Mouse (Mus musculus) kidney, adult 2 months (tissue): ENCODE measurements around the gene Dnah17. TPM values are rescaled to one million over a fixed set of nuclear protein-coding genes. Genes with fewer than 3 reads are reported as not detected.
A peak's percentile ranks its signal among the peaks of the same experiment; 100 is the strongest.

Source experiments
- DNase-seq: peaks from one replicate; pipeline ENCODE4 v3.0.0; 2021
- H3K27ac ChIP-seq: fragments of 200-500 bp; 2 replicates; pipeline ENCODE4 v1.5.1; 2012; ENCODE audit warnings: low read depth, low read length, control low read depth, inconsistent platforms; ENCODE audit not compliant: insufficient read depth
- H3K27me3 ChIP-seq: fragments of 200-500 bp; replicated peaks from 2 replicates; pipeline ENCODE4 v1.6.1; 2012; ENCODE audit warnings: mild to moderate bottlenecking, moderate library complexity, low read length, inconsistent platforms; ENCODE audit not compliant: control insufficient read depth, insufficient read depth
- H3K36me3 ChIP-seq: fragments of 200-500 bp; 2 replicates; pipeline ENCODE4 v1.6.1; 2012; ENCODE audit warnings: mild to moderate bottlenecking, moderate library complexity, low read length, inconsistent platforms; ENCODE audit not compliant: control insufficient read depth, insufficient read depth
- H3K4me1 ChIP-seq: fragments of 200-500 bp; 2 replicates; pipeline ENCODE4 v1.6.1; 2011; ENCODE audit warnings: low read length; ENCODE audit not compliant: control insufficient read depth, insufficient read depth
- H3K4me3 ChIP-seq: fragments of 200-500 bp; 2 replicates; pipeline ENCODE4 v1.5.1; 2011; ENCODE audit warnings: mild to moderate bottlenecking, low read depth, low read length, control low read depth; ENCODE audit not compliant: insufficient read depth
- CTCF ChIP-seq: fragments of 200-500 bp; conservative IDR thresholded peaks from 2 replicates; pipeline ENCODE4 v1.5.1; 2011; ENCODE audit warnings: low read depth, mild to moderate bottlenecking, control low read depth, low read length, moderate library complexity, mixed read lengths; ENCODE audit not compliant: insufficient read depth, insufficient read length
- POLR2A ChIP-seq: fragments of 200-500 bp; IDR thresholded peaks from one replicate; pipeline ENCODE4 v1.6.1; 2011; ENCODE audit warnings: low read depth, low read length, control low read depth
- WGBS: fragments of 180-500 bp; shearing (Covaris S2); methylation state at CpG from one replicate; pipeline ENCODE4 v1.1.7; 2018; 5-methylcytosine and 5-hydroxymethylcytosine counted together
- polyA plus RNA-seq: library from polyadenylated mRNA; depleted of rRNA; stranded (reverse); fragments of >200 nt; gene quantifications from 2 replicates; pipeline ENCODE4 v1.2.3, GENCODE M21; 2012

Dnah17 gene
- polyA plus RNA-seq, 1 experiment, result 0.19 TPM

DNA sequence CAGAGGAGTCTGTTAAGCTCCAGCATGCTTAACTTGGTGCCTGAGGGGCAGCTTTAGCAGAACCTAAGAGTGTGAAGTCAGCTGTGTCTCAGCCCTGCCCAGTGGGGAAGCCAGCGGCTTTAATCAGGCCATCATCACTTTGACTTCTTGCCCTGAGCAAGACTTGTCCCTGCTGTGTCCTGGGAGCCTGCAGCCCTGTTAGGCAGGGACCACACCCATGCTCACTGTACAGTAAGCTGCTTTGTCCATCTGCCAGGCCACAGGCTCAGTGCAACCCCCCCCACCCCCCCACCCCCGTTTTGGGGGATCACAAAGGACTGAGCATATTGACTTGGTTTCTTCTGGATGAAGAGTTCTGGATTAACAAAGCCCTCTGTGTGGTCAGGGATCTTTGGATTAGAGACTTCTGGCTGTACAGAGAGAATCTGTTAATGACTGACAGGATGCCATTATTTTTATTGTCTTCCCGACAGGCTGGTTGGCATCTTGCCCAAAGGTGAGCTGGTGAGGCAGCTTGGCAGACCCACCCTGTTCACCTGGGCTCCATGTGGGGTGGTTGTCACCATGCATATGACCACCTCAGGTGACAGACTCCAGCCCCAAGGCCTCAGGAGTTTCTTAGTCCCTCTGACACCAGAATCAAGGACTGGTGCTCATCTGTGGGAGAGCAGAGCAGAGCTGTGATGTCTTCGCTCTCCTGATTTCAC lies 120.4 kb downstream of the Dnah17 start:
- TF ChIP-seq POLR2A, result no peak
- TF ChIP-seq CTCF, result no peak
- no peaks in the 10 kb centered on the region for H3K27me3 ChIP-seq
- H3K4me1 ChIP-seq, result peaks cover 25% of the 10 kb centered on the region

DNA sequence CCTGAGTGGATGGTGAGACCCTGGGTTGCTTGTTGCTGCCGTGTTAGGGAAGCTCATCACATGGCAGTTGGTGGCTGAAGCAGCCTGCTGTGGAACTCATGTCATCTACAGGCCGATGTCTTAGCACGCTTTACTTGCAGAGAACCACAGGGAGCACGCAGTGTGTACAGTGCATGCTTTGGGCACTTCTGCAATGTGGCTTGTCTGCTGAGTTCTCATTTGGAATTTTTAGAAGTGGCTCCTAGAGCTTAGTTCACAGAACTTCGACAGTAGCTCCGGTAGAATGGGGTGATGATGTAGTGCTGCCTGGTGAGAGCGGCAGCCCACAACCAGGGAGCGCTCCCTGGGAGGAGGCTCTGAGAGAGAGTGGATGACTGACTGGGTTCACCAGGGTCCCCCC lies 121.6 kb downstream of the Dnah17 start:
- 83% methylated on average over 8 of the region's 8 CpGs for WGBS
- no peak for DNase-seq
- no peak overlapping the region for H3K4me3 ChIP-seq
- no peaks in the 10 kb centered on the region for H3K27me3 ChIP-seq
- H3K27ac ChIP-seq, result no peak overlapping the region
- no peaks in the 10 kb centered on the region for H3K36me3 ChIP-seq
- no peak for TF ChIP-seq POLR2A
- no peak for TF ChIP-seq CTCF
- peaks cover 25% of the 10 kb centered on the region for H3K4me1 ChIP-seq

More for the DNA sequence above, 120.4 kb downstream of the Dnah17 start:
- WGBS, result 31% methylated on average over 4 of the region's 4 CpGs
- no peaks in the 10 kb centered on the region for H3K36me3 ChIP-seq
- H3K27ac ChIP-seq, result no peak overlapping the region
- peak; percentile 46 for DNase-seq
- H3K4me3 ChIP-seq, result no peak overlapping the region

DNA sequence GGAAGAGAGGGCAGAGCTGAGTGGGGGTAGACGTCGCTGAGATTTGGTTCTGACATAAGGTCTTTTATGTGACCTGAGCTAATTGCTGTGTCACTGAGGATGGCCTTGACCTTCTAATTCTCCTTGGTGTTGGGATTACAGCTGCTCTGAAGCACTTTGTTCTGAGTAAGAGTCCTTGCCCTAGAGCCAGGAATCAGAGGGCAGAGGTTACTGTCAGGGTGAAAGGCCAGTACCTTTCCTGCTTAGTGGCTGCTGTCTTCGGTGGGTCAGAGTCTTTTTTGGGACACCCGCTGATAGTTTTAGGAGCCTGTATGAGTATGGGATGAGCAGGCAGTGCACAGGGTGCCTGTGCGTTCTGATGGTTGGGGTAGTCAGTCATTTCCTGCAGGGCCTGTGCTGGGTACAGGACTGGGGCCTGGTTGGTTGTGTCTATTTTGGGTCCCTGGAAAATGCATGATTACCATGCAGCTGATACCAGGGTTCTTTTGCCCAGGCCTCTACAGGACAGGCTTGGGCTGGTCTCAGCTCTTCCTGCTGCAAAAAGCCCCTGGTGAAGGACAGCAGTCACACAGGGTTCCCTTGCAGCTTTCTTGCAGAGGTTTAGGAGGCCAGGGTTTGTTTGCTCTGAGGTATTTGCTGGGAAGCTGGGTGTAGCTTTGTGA lies 122.2 kb downstream of the Dnah17 start:
- H3K27me3 ChIP-seq, result no peaks in the 10 kb centered on the region
- H3K27ac ChIP-seq, result no peak overlapping the region
- WGBS, result 55% methylated on average over 5 of the region's 5 CpGs
- no peak for DNase-seq
- H3K4me3 ChIP-seq, result no peak overlapping the region
- H3K4me1 ChIP-seq, result peaks cover 25% of the 10 kb centered on the region
- no peaks in the 10 kb centered on the region for H3K36me3 ChIP-seq
- no peak for TF ChIP-seq CTCF
- TF ChIP-seq POLR2A, result no peak

DNA sequence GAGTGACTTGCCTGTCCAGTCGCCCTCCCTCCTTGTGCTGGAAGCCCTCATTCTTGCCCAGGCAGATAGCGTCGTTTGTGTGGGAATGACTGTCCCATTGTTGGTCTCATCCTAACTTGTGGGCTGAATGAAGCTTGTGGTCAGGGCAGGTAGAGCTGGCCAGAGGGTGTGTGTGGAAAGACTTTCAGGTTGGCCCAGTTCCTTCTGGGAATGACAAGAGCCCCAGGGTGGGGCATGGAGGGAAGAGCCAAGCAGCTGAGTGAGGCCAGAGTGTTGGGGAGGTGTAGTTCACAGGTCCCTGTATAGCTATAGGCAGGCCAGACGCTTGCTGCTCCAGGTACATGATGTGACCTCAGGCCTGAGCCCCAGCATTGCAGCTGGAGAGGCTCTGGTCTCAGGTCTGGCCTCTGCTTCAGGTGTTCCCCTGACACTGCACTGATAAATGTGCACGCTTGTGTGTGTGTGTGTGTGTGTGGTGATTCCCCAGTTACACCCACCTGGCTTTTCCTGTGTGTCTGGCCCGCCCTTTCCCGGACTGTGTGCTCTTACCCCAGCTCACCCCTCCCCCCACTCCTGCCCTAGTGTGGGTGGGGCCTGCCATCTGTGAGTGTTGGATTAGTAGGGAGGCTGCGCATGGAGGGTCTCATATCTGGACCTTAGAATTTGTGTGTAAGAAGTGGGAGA lies 122.8 kb downstream of the Dnah17 start:
- peaks cover 25% of the 10 kb centered on the region for H3K4me1 ChIP-seq
- no peak for DNase-seq
- TF ChIP-seq CTCF, result no peak
- no peak for TF ChIP-seq POLR2A
- H3K27me3 ChIP-seq, result no peaks in the 10 kb centered on the region
- no peak overlapping the region for H3K27ac ChIP-seq
- no peak overlapping the region for H3K4me3 ChIP-seq
- WGBS, result 83% methylated on average over 8 of the region's 8 CpGs
- H3K36me3 ChIP-seq, result no peaks in the 10 kb centered on the region

DNA sequence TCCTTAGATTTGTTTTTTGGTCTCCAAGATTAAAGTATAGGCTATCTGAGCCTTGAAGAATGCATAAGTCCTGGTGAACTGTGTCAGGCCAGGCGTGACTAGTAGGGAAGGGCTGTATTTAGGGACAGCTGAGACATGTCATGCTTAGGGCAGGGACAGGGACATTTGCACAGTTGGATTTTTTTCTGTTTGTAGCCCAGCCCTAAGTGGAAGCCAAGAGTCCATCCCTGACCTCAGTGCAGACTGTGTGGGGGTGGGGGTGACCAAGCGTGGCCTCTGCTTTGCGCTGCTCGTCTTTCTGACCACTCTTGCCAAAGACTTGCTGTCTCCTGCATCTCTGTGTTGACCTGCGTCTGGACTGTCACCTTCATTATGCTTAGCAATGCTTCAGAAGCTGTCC lies 126.2 kb downstream of the Dnah17 start:
- peak overlapping the region; percentile 72 for H3K27ac ChIP-seq

DNA sequence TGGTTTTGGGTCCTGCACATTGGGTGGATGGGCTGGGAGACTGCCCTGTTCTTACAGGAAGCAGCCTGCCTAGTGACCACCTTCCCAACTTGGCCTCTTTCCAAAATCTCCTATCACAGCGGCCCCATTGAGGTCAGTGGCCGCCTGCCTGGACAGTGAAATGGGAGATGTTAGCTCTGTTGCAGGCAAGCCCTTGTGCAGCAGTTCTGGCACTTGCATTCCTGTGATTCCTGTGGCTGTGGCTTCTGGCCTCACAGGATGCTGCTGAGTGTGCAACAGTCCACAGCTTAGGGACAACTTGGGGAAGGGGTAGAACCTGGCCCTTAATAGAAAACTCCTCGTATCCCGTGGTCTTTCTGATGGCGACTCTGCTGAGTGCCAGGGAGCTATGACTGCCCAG lies 126.7 kb downstream of the Dnah17 start:
- Histone ChIP-seq H3K4me3 (no peak overlapping the region), H3K27ac (peak overlapping the region; percentile 72), H3K4me1 (peaks cover 10% of the 10 kb centered on the region), H3K27me3 (no peaks in the 10 kb centered on the region), H3K36me3 (no peaks in the 10 kb centered on the region; the same call in 1 of the 2 replicates)
- DNase-seq, result peak; percentile 56
- TF ChIP-seq POLR2A, result no peak
- WGBS, result 47% methylated on average over 5 of the region's 5 CpGs

More for the DNA sequence above, 126.2 kb downstream of the Dnah17 start:
- Histone ChIP-seq H3K27me3 (no peaks in the 10 kb centered on the region), H3K4me1 (peaks cover 15% of the 10 kb centered on the region), H3K4me3 (no peak overlapping the region), H3K36me3 (no peaks in the 10 kb centered on the region; the same call in 1 of the 2 replicates)
- 69% methylated on average over 5 of the region's 5 CpGs for WGBS
- DNase-seq, result peak; percentile 71
- TF ChIP-seq CTCF (no peak), POLR2A (no peak)

DNA sequence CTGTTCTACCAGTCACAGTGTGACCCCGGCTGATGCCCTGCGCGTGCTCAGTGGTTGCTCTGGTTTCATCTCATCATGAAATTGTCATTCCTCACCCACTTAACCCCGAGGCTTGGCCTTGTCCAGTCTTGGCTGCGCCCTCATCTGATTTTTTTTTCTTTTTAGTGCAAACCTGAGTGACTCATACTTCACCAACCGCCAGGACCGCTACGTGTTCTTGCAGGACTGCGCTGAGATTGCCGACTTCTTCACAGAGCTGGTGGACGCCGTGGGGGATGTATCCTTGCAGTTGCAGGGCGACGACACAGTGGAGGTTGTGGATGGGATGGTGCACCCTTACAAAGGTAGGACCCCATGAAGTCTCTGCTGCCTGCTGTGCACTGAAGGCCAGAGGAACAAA lies 127.3 kb downstream of the Dnah17 start:
- H3K27ac ChIP-seq, result peak overlapping the region; percentile 27; the same call in 1 of the 2 replicates
- 78% methylated on average over 14 of the region's 14 CpGs for WGBS
- no peak overlapping the region for H3K4me3 ChIP-seq
- no peak for DNase-seq
- H3K36me3 ChIP-seq, result no peaks in the 10 kb centered on the region; the same call in 1 of the 2 replicates
- TF ChIP-seq CTCF (no peak), POLR2A (no peak)
- H3K4me1 ChIP-seq, result peaks cover 6% of the 10 kb centered on the region; the same call in 1 of the 2 replicates
- no peaks in the 10 kb centered on the region for H3K27me3 ChIP-seq
